Mouse (Mus musculus) CH12.LX (cell line): ENCODE measurements around the gene Podxl2. TPM values are rescaled to one million over a fixed set of nuclear protein-coding genes. Genes with fewer than 3 reads are reported as not detected.

Experiments used
- DNase-seq: peaks from one replicate; pipeline ENCODE4 v3.0.0-alpha.2; 2013; ENCODE audit errors: extremely low read depth
- H3K27ac ChIP-seq: 2 replicates; pipeline ENCODE4 v1.5.1; 2012; ENCODE audit warnings: low read depth, mild to moderate bottlenecking, control low read depth, moderate library complexity; ENCODE audit not compliant: insufficient read depth
- H3K27me3 ChIP-seq: replicated peaks from 2 replicates; pipeline ENCODE3; 2012; ENCODE audit warnings: inconsistent platforms
- H3K36me3 ChIP-seq, 2 experiments: replicated peaks in 1 of 2; 2 replicates each; pipeline versions ENCODE3 to v1.6.1; 2012; ENCODE audit warnings: inconsistent platforms in 1 of 2, low read length in 1 of 2, mild to moderate bottlenecking in 1 of 2, mixed read lengths in 1 of 2, moderate library complexity in 1 of 2; ENCODE audit not compliant: control insufficient read depth in 1 of 2, insufficient read depth in 1 of 2
- H3K4me1 ChIP-seq, 2 experiments: 2 replicates each; pipeline ENCODE4 v1.6.1; 2012; ENCODE audit warnings: inconsistent platforms in 1 of 2, moderate library complexity in 1 of 2; ENCODE audit not compliant: insufficient read depth in 2 of 2, control insufficient read depth in 1 of 2
- H3K4me2 ChIP-seq: 2 replicates; pipeline ENCODE4 v1.6.1; 2012; ENCODE audit warnings: low read depth, mild to moderate bottlenecking, control low read depth; ENCODE audit not compliant: poor library complexity, insufficient read depth, severe bottlenecking
- H3K4me3 ChIP-seq, 3 experiments: fragments of 150-350 bp in 1 of 3; sonication (generic) in 1 of 3; replicated peaks in 1 of 3; 2 replicates each; pipeline versions ENCODE3 to v1.5.1; 2011 to 2012; ENCODE audit warnings: low read depth in 2 of 3, low read length in 2 of 3, mild to moderate bottlenecking in 2 of 3, moderate library complexity in 2 of 3, control low read depth in 1 of 3, improper control_type of control experiment in 1 of 3, inconsistent platforms in 1 of 3, mixed read lengths in 1 of 3; ENCODE audit not compliant: poor library complexity in 1 of 3
- H3K79me2 ChIP-seq: replicated peaks from 2 replicates; pipeline ENCODE4 v1.6.1; 2012; ENCODE audit warnings: mild to moderate bottlenecking, moderate library complexity; ENCODE audit not compliant: control insufficient read depth, poor library complexity, insufficient read depth, severe bottlenecking; ENCODE audit errors: extremely low read depth
- H3K9ac ChIP-seq: 2 replicates; pipeline ENCODE4 v1.6.1; 2012; ENCODE audit warnings: low read depth, mild to moderate bottlenecking, control low read depth, moderate library complexity; ENCODE audit not compliant: insufficient read depth
- H3K9me3 ChIP-seq: replicated peaks from 2 replicates; pipeline ENCODE3; 2012; ENCODE audit warnings: low read length, inconsistent platforms, mixed read lengths
- BHLHE40 ChIP-seq: IDR thresholded peaks from 2 replicates; pipeline ENCODE4 v1.6.1; 2011; ENCODE audit warnings: mild to moderate bottlenecking, low read depth, low read length, improper control_type of control experiment
- CTCF ChIP-seq, 2 experiments: IDR thresholded peaks in 1 of 2; conservative IDR thresholded peaks in 1 of 2; 2 replicates each; pipeline ENCODE4 v1.5.1; 2011 to 2012; ENCODE audit warnings: low read depth in 2 of 2, low read length in 2 of 2, improper control_type of control experiment in 1 of 2, inconsistent platforms in 1 of 2, mild to moderate bottlenecking in 1 of 2, moderate library complexity in 1 of 2
- EP300 ChIP-seq: IDR thresholded peaks from 2 replicates; pipeline ENCODE4 v1.6.1; 2011; ENCODE audit warnings: low read length, improper control_type of control experiment
- GABPA ChIP-seq: IDR thresholded peaks from 2 replicates; pipeline ENCODE4 v1.6.1; 2012; ENCODE audit warnings: low read depth, low read length, improper control_type of control experiment, inconsistent platforms; ENCODE audit not compliant: insufficient replicate concordance
- HCFC1 ChIP-seq: IDR thresholded peaks from 2 replicates; pipeline ENCODE4 v1.6.1; 2012; ENCODE audit warnings: low read depth, mild to moderate bottlenecking, inconsistent platforms, low read length, improper control_type of control experiment
- JUN ChIP-seq: IDR thresholded peaks from 2 replicates; pipeline ENCODE4 v1.6.1; 2011; ENCODE audit warnings: low read depth, mild to moderate bottlenecking, low read length, improper control_type of control experiment, moderate library complexity; ENCODE audit not compliant: insufficient read depth
- KAT2A ChIP-seq: IDR thresholded peaks from 2 replicates; pipeline ENCODE4 v1.6.1; 2012; ENCODE audit warnings: low read length, improper control_type of control experiment, inconsistent platforms; ENCODE audit not compliant: insufficient replicate concordance
- MAFK ChIP-seq: IDR thresholded peaks from 2 replicates; pipeline ENCODE4 v1.6.1; 2011; ENCODE audit warnings: low read length, improper control_type of control experiment; ENCODE audit not compliant: insufficient replicate concordance
- MAZ ChIP-seq: IDR thresholded peaks from 2 replicates; pipeline ENCODE4 v1.6.1; 2012; ENCODE audit warnings: low read depth, mild to moderate bottlenecking, inconsistent platforms, low read length, improper control_type of control experiment, moderate library complexity
- MEF2A ChIP-seq: IDR thresholded peaks from 2 replicates; pipeline ENCODE4 v1.6.1; 2014; ENCODE audit warnings: low read depth, mild to moderate bottlenecking, inconsistent platforms, low read length, improper control_type of control experiment, borderline replicate concordance
- POLR2A ChIP-seq: IDR thresholded peaks from 2 replicates; pipeline ENCODE4 v1.6.1; 2011; ENCODE audit warnings: low read depth, mild to moderate bottlenecking, improper control_type of control experiment, low read length
- POLR2AphosphoS2 ChIP-seq: IDR thresholded peaks from 2 replicates; pipeline ENCODE4 v1.6.1; 2011; ENCODE audit warnings: low read depth, low read length, improper control_type of control experiment
- RAD21 ChIP-seq: IDR thresholded peaks from 2 replicates; pipeline ENCODE4 v1.6.1; 2011; ENCODE audit warnings: low read depth, mild to moderate bottlenecking, low read length, improper control_type of control experiment, moderate library complexity
- TBP ChIP-seq: conservative IDR thresholded peaks from 2 replicates; pipeline ENCODE4 v1.6.1; 2011; ENCODE audit warnings: low read depth, low read length, improper control_type of control experiment
- USF2 ChIP-seq: conservative IDR thresholded peaks from 2 replicates; pipeline ENCODE4 v1.6.1; 2011; ENCODE audit warnings: low read depth, low read length, improper control_type of control experiment
- ZC3H11A ChIP-seq: IDR thresholded peaks from 2 replicates; pipeline ENCODE4 v1.6.1; 2012; ENCODE audit warnings: low read depth, mild to moderate bottlenecking, inconsistent platforms, low read length, improper control_type of control experiment
- ZKSCAN1 ChIP-seq: IDR thresholded peaks from 2 replicates; pipeline ENCODE4 v1.6.1; 2012; ENCODE audit warnings: low read depth, inconsistent platforms, low read length, improper control_type of control experiment, borderline replicate concordance
- ZMIZ1 ChIP-seq: IDR thresholded peaks from 2 replicates; pipeline ENCODE4 v1.6.1; 2012; ENCODE audit warnings: low read depth, mild to moderate bottlenecking, inconsistent platforms, low read length, improper control_type of control experiment
- dilution Hi-C: fragments of 300-500 bp; cut with MboI; formaldehyde crosslinking; loops from 2 replicates; pipeline ENCODE4 v1.14.3; 2020; ENCODE audit warnings: low sequenced_read_pairs; ENCODE audit not compliant: extremely low pct_unique_long_range_greater_than_20kb, extremely low pct_ligation_motif_present
- in situ Hi-C: fragments of 300-500 bp; cut with MboI; formaldehyde crosslinking; loops from 3 replicates; pipeline ENCODE4 v1.14.3; 2019; ENCODE audit warnings: low sequenced_read_pairs, low pct_ligation_motif_present, low pct_unique_long_range_greater_than_20kb, mixed read lengths
- polyA plus RNA-seq: library from polyadenylated mRNA; unstranded; fragments of >175 nt; gene quantifications from 2 replicates; pipeline ENCODE4 v1.2.1, GENCODE M21; 2012; ENCODE audit warnings: low read depth; ENCODE audit not compliant: insufficient read length
- total RNA-seq, 2 experiments: library from RNA; depleted of rRNA; stranded (reverse); fragments of 300-350 nt in 1 of 2; fragments of >200 nt in 1 of 2; gene quantifications; 2 replicates each; pipeline ENCODE4 v1.2.3; 2012 to 2014

The Podxl2 gene
- total and polyA plus RNA-seq, 3 experiments = 0.79 to 0.93 (median 0.81) TPM

DNA sequence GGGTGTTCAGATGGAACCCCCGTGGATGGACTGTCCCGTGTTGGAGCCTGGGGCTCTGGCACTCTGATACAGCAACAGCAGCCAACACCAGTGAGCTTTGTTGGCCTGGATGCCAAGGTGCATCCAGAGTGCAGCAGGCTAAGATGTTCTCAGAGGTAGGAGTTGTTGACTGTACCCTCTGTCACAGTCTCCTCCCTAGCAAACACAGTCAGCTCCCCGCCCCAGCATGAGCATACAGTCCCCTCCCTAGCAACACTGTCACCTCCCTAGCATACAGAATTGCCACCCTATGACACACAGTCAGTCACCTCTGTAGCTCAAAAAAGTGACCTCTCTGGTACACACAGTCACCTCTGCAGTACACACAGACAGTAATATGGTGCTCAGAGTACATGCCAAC is 57.9 kb downstream of the Podxl2 start:
- peaks cover 22 to 83% of the 10 kb centered on the region in 2 experiments for H3K4me1 ChIP-seq
- H3K4me3 ChIP-seq = no peak overlapping the region
- no peak for DNase-seq
- H3K9me3 ChIP-seq = no peaks in the 10 kb centered on the region
- no peaks in the 10 kb centered on the region for H3K79me2 ChIP-seq
- no peak overlapping the region for H3K27ac ChIP-seq
- no peak overlapping the region for H3K4me2 ChIP-seq
- TF ChIP-seq GABPA = no peak
- no peak for TF ChIP-seq TBP
- no peak for TF ChIP-seq MEF2A
- no peak for TF ChIP-seq POLR2A
- no peak for TF ChIP-seq POLR2AphosphoS2
- TF ChIP-seq RAD21 = no peak
- TF ChIP-seq HCFC1 = no peak
- TF ChIP-seq USF2 = no peak
- no peak for TF ChIP-seq CTCF (conservative IDR thresholded peaks at IDR 0.05 in 1 of 2, IDR thresholded peaks at IDR 0.05 in 1 of 2; ENCODE audit: low read depth in 2 of 2, low read length in 2 of 2)
- no peak for TF ChIP-seq BHLHE40
- no peak for TF ChIP-seq JUN
- TF ChIP-seq ZC3H11A = no peak
- TF ChIP-seq KAT2A = no peak
- TF ChIP-seq EP300 = no peak
- TF ChIP-seq MAZ = no peak
- no peak for TF ChIP-seq ZKSCAN1
- H3K27me3 ChIP-seq = no peaks in the 10 kb centered on the region
- no peak overlapping the region for H3K9ac ChIP-seq
- dilution Hi-C loops = no loop called here
- in situ Hi-C loops = no loop called here
- H3K36me3 ChIP-seq = peaks cover 79 to 99% of the 10 kb centered on the region in 2 experiments

DNA sequence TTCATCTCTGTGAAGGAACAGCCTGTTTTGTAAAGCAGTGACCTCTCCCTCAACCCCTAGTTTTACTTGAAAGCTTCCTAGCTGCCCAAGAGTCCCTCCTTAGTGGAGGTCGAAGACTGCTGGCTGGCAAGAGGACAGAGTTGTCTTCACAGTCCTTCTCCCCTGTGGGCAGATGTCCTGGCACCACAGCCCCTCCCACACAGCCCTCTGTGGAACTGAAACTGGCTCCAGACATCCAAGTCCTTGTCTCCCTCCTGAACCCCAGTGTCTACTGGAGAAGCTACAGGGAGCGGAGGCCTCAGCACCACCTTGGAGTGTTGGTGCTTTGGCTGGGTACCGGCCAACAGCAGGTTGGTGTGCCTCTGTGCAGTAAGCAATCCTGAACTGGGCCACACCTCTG is 59.4 kb downstream of the Podxl2 start:
- DNase-seq = no peak
- no peaks in the 10 kb centered on the region for H3K27me3 ChIP-seq
- no peaks in the 10 kb centered on the region for H3K79me2 ChIP-seq
- H3K4me2 ChIP-seq = no peak overlapping the region
- no peak overlapping the region for H3K27ac ChIP-seq
- peaks cover 30 to 89% of the 10 kb centered on the region in 2 experiments for H3K4me1 ChIP-seq
- dilution Hi-C loops = no loop called here
- H3K9ac ChIP-seq = no peak overlapping the region
- TF ChIP-seq MAFK (no peak), ZMIZ1 (no peak)
- in situ Hi-C loops = no loop called here
- H3K36me3 ChIP-seq = peaks cover 71 to 94% of the 10 kb centered on the region in 2 experiments
- no peaks in the 10 kb centered on the region for H3K9me3 ChIP-seq
- H3K4me3 ChIP-seq = no peak overlapping the region
